Mouse (Mus musculus) WW6 (cell line): ENCODE data around the gene Map2k2.
"Not testable (repeated sequence)": the region's sequence is repeated elsewhere in the genome, so short reads cannot be mapped to it uniquely, and the experiment has no call there.

Experiments used
- DNase-seq: peaks from one replicate; pipeline ENCODE4 v3.0.0-alpha.2; 2013; ENCODE audit warnings: low read depth, low spot score

Gene Map2k2

DNA sequence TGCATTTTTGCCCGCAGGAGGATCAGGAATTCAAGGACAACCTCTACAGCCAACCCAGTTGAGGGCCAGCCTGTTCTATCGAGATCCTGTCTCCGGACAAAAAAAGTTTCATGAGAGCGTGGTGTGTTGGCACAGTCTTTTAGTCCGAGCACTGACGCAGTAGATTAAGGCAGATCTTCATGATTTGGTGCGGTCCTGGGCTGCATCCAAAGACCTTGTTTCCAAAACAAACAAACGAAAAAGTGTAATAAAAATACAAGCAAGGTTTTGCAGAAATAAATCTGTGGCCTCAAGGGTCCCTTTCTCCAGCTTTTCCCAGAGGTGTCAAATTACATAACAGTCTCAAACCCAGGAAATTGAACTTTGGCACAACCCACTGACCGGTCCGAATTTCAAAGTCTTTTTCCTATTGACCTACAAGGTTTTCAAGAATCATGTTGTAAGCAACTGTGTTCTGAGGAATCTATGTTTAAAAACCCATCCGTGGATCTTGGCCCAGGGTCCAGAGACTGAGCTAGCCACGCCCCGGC is 70.3 kb downstream of the Map2k2 start:
- DNase-seq = no peak

- DNase-seq = peak; percentile 90
Observed at GRCm38 (mm10) chr10:81176466-81177271, 71.0 kb downstream of the Map2k2 start, which contains the start of gene Eef2. TSS of gene Eef2 (plus strand) at chr10:81176631.

GRCm38 (mm10) chr10:81177491-81177925 is 71.8 kb downstream of the Map2k2 start:
- DNase-seq = no peak

- DNase-seq = no peak
Observed at GRCm38 (mm10) chr10:81177958-81178712, 72.4 kb downstream of the Map2k2 start.

DNA sequence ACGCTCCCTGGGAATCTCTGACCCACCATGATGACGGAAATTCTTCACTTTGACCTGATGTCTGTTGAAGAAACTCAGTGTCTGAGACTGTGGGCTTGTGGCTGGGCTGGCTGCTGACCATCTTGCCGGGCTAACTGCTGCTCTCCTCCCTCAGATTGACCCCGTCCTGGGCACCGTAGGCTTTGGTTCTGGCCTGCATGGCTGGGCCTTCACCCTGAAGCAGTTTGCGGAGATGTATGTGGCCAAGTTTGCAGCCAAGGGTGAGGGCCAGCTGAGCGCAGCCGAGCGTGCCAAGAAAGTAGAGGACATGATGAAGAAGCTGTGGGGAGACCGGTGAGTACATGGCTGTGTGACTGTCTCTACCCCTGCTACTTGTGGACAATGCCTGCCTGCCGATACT is 73.2 kb downstream of the Map2k2 start:
- no peak for DNase-seq

GRCm38 (mm10) chr10:81179451-81180342 is 74.0 kb downstream of the Map2k2 start:
- no peak for DNase-seq

DNA sequence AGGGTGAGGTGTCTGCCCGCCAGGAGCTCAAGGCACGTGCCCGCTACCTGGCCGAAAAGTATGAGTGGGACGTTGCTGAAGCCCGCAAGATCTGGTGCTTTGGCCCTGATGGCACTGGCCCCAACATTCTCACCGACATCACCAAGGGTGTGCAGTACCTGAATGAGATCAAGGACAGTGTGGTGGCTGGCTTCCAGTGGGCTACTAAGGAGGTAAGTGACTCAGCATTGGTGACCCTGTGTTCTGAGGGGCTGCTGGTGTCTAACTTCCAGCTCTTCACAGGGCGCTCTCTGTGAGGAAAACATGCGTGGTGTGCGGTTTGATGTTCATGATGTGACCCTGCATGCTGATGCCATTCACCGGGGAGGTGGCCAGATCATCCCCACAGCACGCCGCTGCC is 75.2 kb downstream of the Map2k2 start:
- DNase-seq = no peak

GRCm38 (mm10) chr10:81181860-81182259 is 76.1 kb downstream of the Map2k2 start:
- DNase-seq = not testable (repeated sequence)

GRCm38 (mm10) chr10:81182336-81183333 is 76.9 kb downstream of the Map2k2 start, which contains the start of gene Dapk3:
TSS of gene Dapk3 (plus strand) at chr10:81183005.
- peak; percentile 97 for DNase-seq
